Mouse (Mus musculus) midbrain, embryonic 11.5 days (tissue): ENCODE measurements around the gene Mecr. TPM values are rescaled to one million over a fixed set of nuclear protein-coding genes. Genes with fewer than 3 reads are reported as not detected.
A peak's percentile ranks its signal among the peaks of the same experiment; 100 is the strongest.

Experiments used
- ATAC-seq: fragments of 200-750 bp; cut with Nextera tagmentation; 2 replicates; pipeline ENCODE4 v1.8.0; 2017; ENCODE audit warnings: moderate TSS enrichment, moderate library complexity; ENCODE audit not compliant: low FRiP score
- DNase-seq: peaks from one replicate; pipeline ENCODE4 v3.0.0; 2015; ENCODE audit warnings: low spot score; ENCODE audit errors: missing footprints
- H3K27ac ChIP-seq: fragments of 300-500 bp; sonication (generic); 2 replicates; pipeline ENCODE4 v1.5.1; 2014; ENCODE audit warnings: low read depth, low read length
- H3K27me3 ChIP-seq: fragments of 300-500 bp; sonication (generic); 2 replicates; pipeline ENCODE4 v1.6.1; 2014; ENCODE audit warnings: mild to moderate bottlenecking, low read length, moderate library complexity, mixed read lengths; ENCODE audit not compliant: control insufficient read depth, insufficient read depth
- H3K36me3 ChIP-seq: fragments of 300-500 bp; sonication (generic); 2 replicates; pipeline ENCODE4 v1.6.1; 2014; ENCODE audit warnings: mild to moderate bottlenecking, low read length, moderate library complexity, mixed read lengths; ENCODE audit not compliant: control insufficient read depth, insufficient read depth
- H3K4me1 ChIP-seq: fragments of 300-500 bp; sonication (generic); 2 replicates; pipeline ENCODE4 v1.6.1; 2014; ENCODE audit warnings: low read length; ENCODE audit not compliant: control insufficient read depth, insufficient read depth
- H3K4me2 ChIP-seq: fragments of 300-500 bp; sonication (generic); 2 replicates; pipeline ENCODE4 v1.6.1; 2014; ENCODE audit warnings: mild to moderate bottlenecking, moderate library complexity
- H3K4me3 ChIP-seq: fragments of 300-500 bp; sonication (generic); 2 replicates; pipeline ENCODE4 v1.5.1; 2014; ENCODE audit warnings: low read depth, low read length
- H3K9ac ChIP-seq: fragments of 300-500 bp; sonication (generic); 2 replicates; pipeline ENCODE4 v1.6.1; 2014; ENCODE audit warnings: low read length
- H3K9me3 ChIP-seq: fragments of 300-500 bp; sonication (generic); 2 replicates; pipeline ENCODE4 v1.6.1; 2016; ENCODE audit warnings: low read length; ENCODE audit not compliant: control insufficient read depth
- WGBS: fragments of 180-500 bp; shearing (Covaris S2); extraction: QIAGEN DNeasy Blood & Tissue Kit; methylation state at CpG from one replicate; pipeline ENCODE4 v1.1.7; 2014; 5-methylcytosine and 5-hydroxymethylcytosine counted together
- polyA plus RNA-seq: library from polyadenylated mRNA; unstranded; fragments of >200 nt; fragmentation: Nextera tagmentation; extraction: Ambion mirVana; gene quantifications from 2 replicates; pipeline ENCODE4 v1.2.1, GENCODE M21; 2014

The Mecr gene
- polyA plus RNA-seq, 1 experiment from 2014 or later, result 40.3 TPM

GRCm38 (mm10) chr4:131874567-131874966 is 31.3 kb downstream of the Mecr start:
- Histone ChIP-seq H3K27me3 (no peaks in the 10 kb centered on the region), H3K9me3 (no peaks in the 10 kb centered on the region), H3K4me2 (peak overlapping the region; percentile 76), H3K9ac (peak overlapping the region; percentile 100), H3K27ac (peak overlapping the region; percentile 100; the same call in 1 of the 2 replicates), H3K4me1 (peaks cover 23% of the 10 kb centered on the region), H3K4me3 (peak overlapping the region; percentile 99), H3K36me3 (no peaks in the 10 kb centered on the region)
- ATAC-seq, result no peak
- WGBS, result 5% methylated on average over 11 of the region's 11 CpGs
- DNase-seq, result peak; percentile 88

- peaks cover 23% of the 10 kb centered on the region for H3K4me1 ChIP-seq
- DNase-seq (no peak), ATAC-seq (no peak)
- H3K4me3 ChIP-seq, result peak overlapping the region; percentile 99
- H3K27ac ChIP-seq, result no peak overlapping the region
- no peaks in the 10 kb centered on the region for H3K36me3 ChIP-seq
- peak overlapping the region; percentile 100 for H3K9ac ChIP-seq
- H3K27me3 ChIP-seq, result no peaks in the 10 kb centered on the region
- H3K9me3 ChIP-seq, result no peaks in the 10 kb centered on the region
- peak overlapping the region; percentile 76 for H3K4me2 ChIP-seq
- 43% methylated on average over 3 of the region's 3 CpGs for WGBS
These were observed 32.0 kb downstream of the Mecr start for GRCm38 (mm10) chr4:131875242-131875641.

- Histone ChIP-seq H3K4me1 (peaks cover 23% of the 10 kb centered on the region), H3K27ac (no peak overlapping the region), H3K4me2 (no peak overlapping the region), H3K27me3 (no peaks in the 10 kb centered on the region), H3K9ac (no peak overlapping the region), H3K9me3 (no peaks in the 10 kb centered on the region), H3K4me3 (no peak overlapping the region), H3K36me3 (no peaks in the 10 kb centered on the region)
- 73% methylated on average over 2 of the region's 2 CpGs for WGBS
- ATAC-seq (no peak), DNase-seq (no peak)
These were observed 33.6 kb downstream of the Mecr start for GRCm38 (mm10) chr4:131876836-131877235.

GRCm38 (mm10) chr4:131879692-131880091 is 36.4 kb downstream of the Mecr start:
- peaks cover 25% of the 10 kb centered on the region for H3K4me1 ChIP-seq
- DNase-seq, result no peak
- no peaks in the 10 kb centered on the region for H3K27me3 ChIP-seq
- WGBS, result 81% methylated on average over 1 of the region's 1 CpGs
- H3K4me3 ChIP-seq, result no peak overlapping the region
- H3K36me3 ChIP-seq, result no peaks in the 10 kb centered on the region
- no peak overlapping the region for H3K4me2 ChIP-seq
- H3K9ac ChIP-seq, result no peak overlapping the region
- H3K9me3 ChIP-seq, result no peaks in the 10 kb centered on the region
- H3K27ac ChIP-seq, result no peak overlapping the region
- no peak for ATAC-seq

- Histone ChIP-seq H3K9me3 (no peaks in the 10 kb centered on the region), H3K4me1 (peaks cover 15% of the 10 kb centered on the region), H3K27ac (no peak overlapping the region), H3K4me3 (no peak overlapping the region), H3K9ac (no peak overlapping the region), H3K4me2 (no peak overlapping the region), H3K36me3 (no peaks in the 10 kb centered on the region; the same call in 1 of the 2 replicates), H3K27me3 (no peaks in the 10 kb centered on the region)
- no peak for DNase-seq
- WGBS, result 89% methylated on average over 7 of the region's 7 CpGs
- no peak for ATAC-seq
These were observed 38.0 kb downstream of the Mecr start for GRCm38 (mm10) chr4:131881306-131881705.

GRCm38 (mm10) chr4:131883571-131883970 is 40.3 kb downstream of the Mecr start:
- 74% methylated on average over 6 of the region's 6 CpGs for WGBS
- H3K4me1 ChIP-seq, result peaks cover 5% of the 10 kb centered on the region; the same call in 1 of the 2 replicates
- H3K27me3 ChIP-seq, result no peaks in the 10 kb centered on the region
- H3K36me3 ChIP-seq, result no peaks in the 10 kb centered on the region; the same call in 1 of the 2 replicates
- H3K4me3 ChIP-seq, result no peak overlapping the region
- H3K9ac ChIP-seq, result no peak overlapping the region
- no peaks in the 10 kb centered on the region for H3K9me3 ChIP-seq
- no peak overlapping the region for H3K4me2 ChIP-seq
- no peak for DNase-seq
- H3K27ac ChIP-seq, result no peak overlapping the region
- no peak for ATAC-seq

- Histone ChIP-seq H3K4me3 (no peak overlapping the region), H3K4me2 (no peak overlapping the region), H3K4me1 (peaks cover 5% of the 10 kb centered on the region; the same call in 1 of the 2 replicates), H3K27me3 (no peaks in the 10 kb centered on the region), H3K27ac (no peak overlapping the region), H3K9me3 (no peaks in the 10 kb centered on the region), H3K36me3 (no peaks in the 10 kb centered on the region; the same call in 1 of the 2 replicates), H3K9ac (no peak overlapping the region)
- 90% methylated on average over 6 of the region's 6 CpGs for WGBS
- DNase-seq (no peak), ATAC-seq (no peak)
These were observed 42.1 kb downstream of the Mecr start for GRCm38 (mm10) chr4:131885376-131885775.

- WGBS, result 88% methylated on average over 1 of the region's 1 CpGs
- no peak for DNase-seq
- H3K27me3 ChIP-seq, result no peaks in the 10 kb centered on the region
- no peak overlapping the region for H3K27ac ChIP-seq
- no peak overlapping the region for H3K4me3 ChIP-seq
- H3K9ac ChIP-seq, result no peak overlapping the region
- no peak for ATAC-seq
- H3K9me3 ChIP-seq, result no peaks in the 10 kb centered on the region
- H3K4me1 ChIP-seq, result peaks cover 5% of the 10 kb centered on the region; the same call in 1 of the 2 replicates
- no peak overlapping the region for H3K4me2 ChIP-seq
- peaks cover 8% of the 10 kb centered on the region; the same call in 1 of the 2 replicates for H3K36me3 ChIP-seq
These were observed 45.3 kb downstream of the Mecr start for GRCm38 (mm10) chr4:131888564-131888963.

GRCm38 (mm10) chr4:131890692-131891091 is 47.4 kb downstream of the Mecr start:
- H3K4me1 ChIP-seq, result no peaks in the 10 kb centered on the region
- peaks cover 15% of the 10 kb centered on the region; the same call in 1 of the 2 replicates for H3K36me3 ChIP-seq
- no peak overlapping the region for H3K4me2 ChIP-seq
- 87% methylated on average over 3 of the region's 3 CpGs for WGBS
- no peaks in the 10 kb centered on the region for H3K27me3 ChIP-seq
- no peak for ATAC-seq
- no peak for DNase-seq
- H3K4me3 ChIP-seq, result no peak overlapping the region
- H3K9me3 ChIP-seq, result no peaks in the 10 kb centered on the region
- H3K9ac ChIP-seq, result no peak overlapping the region
- no peak overlapping the region for H3K27ac ChIP-seq
